Mouse (Mus musculus) mouse trophoblast stem cell (cell line): ENCODE data around the gene Syn3.
"Not testable (repeated sequence)": the region's sequence is repeated elsewhere in the genome, so short reads cannot be mapped to it uniquely, and the experiment has no call there.

Source experiments
- in situ Hi-C, 2 experiments: fragments of 300-500 bp; cut with MseI, MboI; formaldehyde crosslinking; loops; 2 replicates in 1 of 2; 3 replicates in 1 of 2; pipeline ENCODE4 v1.15.1; 2025

Gene Syn3

GRCm38 (mm10) chr10:86161783-86162271 is 336.9 kb downstream of the Syn3 start:
- in situ Hi-C loops: no loop called here

GRCm38 (mm10) chr10:86158198-86158899 is 340.3 kb downstream of the Syn3 start:
- in situ Hi-C loops: no loop called here

- in situ Hi-C loops: no loop called here
Measured at GRCm38 (mm10) chr10:86155344-86155743, 343.4 kb downstream of the Syn3 start.

- in situ Hi-C loops: no loop called here
Measured at GRCm38 (mm10) chr10:86153221-86153620, 345.5 kb downstream of the Syn3 start.

- in situ Hi-C loops: no loop called here
Measured at GRCm38 (mm10) chr10:86151357-86151756, 347.3 kb downstream of the Syn3 start.

GRCm38 (mm10) chr10:86150076-86150475 is 348.6 kb downstream of the Syn3 start:
- in situ Hi-C loops: no loop called here

- in situ Hi-C loops: no loop called here
Measured at GRCm38 (mm10) chr10:86149029-86149818, 349.5 kb downstream of the Syn3 start.

- in situ Hi-C loops: no loop called here
Measured at GRCm38 (mm10) chr10:86139061-86139681, 359.5 kb downstream of the Syn3 start.

- in situ Hi-C loops: no loop called here
Measured at GRCm38 (mm10) chr10:86137589-86138173, 361.0 kb downstream of the Syn3 start.

- in situ Hi-C loops: no loop called here
Measured at GRCm38 (mm10) chr10:86137106-86137505, 361.6 kb downstream of the Syn3 start.

- in situ Hi-C loops: no loop called here
Measured at GRCm38 (mm10) chr10:86136249-86136648, 362.4 kb downstream of the Syn3 start.

- in situ Hi-C loops: no loop called here
Measured at GRCm38 (mm10) chr10:86134848-86135247, 363.8 kb downstream of the Syn3 start.

GRCm38 (mm10) chr10:86134336-86134735 is 364.4 kb downstream of the Syn3 start:
- in situ Hi-C loops: no loop called here

GRCm38 (mm10) chr10:86132420-86132956 is 366.2 kb downstream of the Syn3 start:
- in situ Hi-C loops: no loop called here

- in situ Hi-C loops: no loop called here
Measured at GRCm38 (mm10) chr10:86129046-86129445, 369.6 kb downstream of the Syn3 start.

GRCm38 (mm10) chr10:86126478-86126877 is 372.2 kb downstream of the Syn3 start:
- in situ Hi-C loops: no loop called here

GRCm38 (mm10) chr10:86125421-86125820 is 373.3 kb downstream of the Syn3 start:
- in situ Hi-C loops: no loop called here

- in situ Hi-C loops: no loop called here
Measured at GRCm38 (mm10) chr10:86124115-86124514, 374.6 kb downstream of the Syn3 start.

- in situ Hi-C loops: no loop called here
Measured at GRCm38 (mm10) chr10:86123224-86123623, 375.5 kb downstream of the Syn3 start.

GRCm38 (mm10) chr10:86122456-86122855 is 376.2 kb downstream of the Syn3 start:
- in situ Hi-C loops: not testable (repeated sequence)

GRCm38 (mm10) chr10:86116268-86116667 is 382.4 kb downstream of the Syn3 start:
- in situ Hi-C loops: no loop called here

- in situ Hi-C loops: no loop called here
Measured at GRCm38 (mm10) chr10:86114431-86114848, 384.3 kb downstream of the Syn3 start.
